Mouse (Mus musculus) T-cell, adult 66 days (primary cell): Measurements from ENCODE around the gene Ltk. TPM values are rescaled to one million over a fixed set of nuclear protein-coding genes. Genes with fewer than 3 reads are reported as not detected.

Source experiments
- total RNA-seq, 2 experiments: library from RNA; stranded (reverse); gene quantifications; 3 replicates in 1 of 2; 4 replicates in 1 of 2; pipeline ENCODE4 v1.2.4; 2023

Ltk gene
- total RNA-seq: 1 to 10 TPM in 1 of 2 experiments, under 1 TPM in 1; 0.79 to 2.0 TPM

GRCm38 (mm10) chr2:119760251-119760650 is at the start of gene Ltk:
Ltk (minus strand) TSS chr2:119760431.

GRCm38 (mm10) chr2:119797279-119797783 is 37.1 kb upstream of the Ltk start, which contains the start of gene Tyro3:
Tyro3 (plus strand) TSS chr2:119797733.

GRCm38 (mm10) chr2:119787206-119787883 is 27.1 kb upstream of the Ltk start, which contains the start of gene Rpap1:
Rpap1 (minus strand) TSS chr2:119787537.

GRCm38 (mm10) chr2:119741581-119742411 is 18.4 kb downstream of the Ltk start, which contains the start of gene Itpka:
Itpka (plus strand) TSS chr2:119742337.

Other genes starting within 250 kb of the Ltk start
- gene Exd1, start 212.8 kb downstream of the Ltk start, total RNA-seq: under 1 TPM; 0.09 to 0.12 TPM
- gene Chp1, start 212.7 kb downstream of the Ltk start, total RNA-seq: 10 to 100 TPM; 66.2 to 78.1 TPM
- gene Nusap1, start 142.1 kb downstream of the Ltk start, total RNA-seq: 1 to 10 TPM; 1.0 to 3.4 TPM
- gene Oip5, start 142.0 kb downstream of the Ltk start, total RNA-seq: 1 to 10 TPM; 1.2 to 1.7 TPM
- gene Ndufaf1, start 97.6 kb downstream of the Ltk start, total RNA-seq: 10 to 100 TPM; 13.4 to 17.7 TPM
- 10 to 100 TPM; 52.0 to 60.0 TPM for gene Rtf1, start 85.4 kb downstream of the Ltk start, total RNA-seq
- not detected for gene Itpka, start 18.1 kb downstream of the Ltk start, total RNA-seq
- gene Rpap1, start 27.1 kb upstream of the Ltk start, total RNA-seq: 10 to 100 TPM; 29.0 to 34.1 TPM
- gene Tyro3, start 37.3 kb upstream of the Ltk start, total RNA-seq: 1 to 10 TPM; 7.2 to 8.9 TPM
- 10 to 100 TPM; 92.8 to 100.0 TPM for gene Mga, start 136.8 kb upstream of the Ltk start, total RNA-seq
- 10 to 100 TPM; 12.8 to 16.3 TPM for gene Mapkbp1, start 212.3 kb upstream of the Ltk start, total RNA-seq